Mouse (Mus musculus) E14TG2a.4 (cell line): ENCODE results near the gene Rps27.

Experiments used
- CTCF ChIP-seq: conservative IDR thresholded peaks from 2 replicates; pipeline ENCODE4 v1.5.1; 2014; ENCODE audit warnings: low read length
- NANOG ChIP-seq: IDR thresholded peaks from 2 replicates; pipeline ENCODE4 v1.6.1; 2014; ENCODE audit warnings: borderline replicate concordance, low read length, mixed read lengths
- POU5F1 ChIP-seq: IDR thresholded peaks from 2 replicates; pipeline ENCODE4 v1.6.1; 2014; ENCODE audit warnings: low read length, borderline replicate concordance

DNA sequence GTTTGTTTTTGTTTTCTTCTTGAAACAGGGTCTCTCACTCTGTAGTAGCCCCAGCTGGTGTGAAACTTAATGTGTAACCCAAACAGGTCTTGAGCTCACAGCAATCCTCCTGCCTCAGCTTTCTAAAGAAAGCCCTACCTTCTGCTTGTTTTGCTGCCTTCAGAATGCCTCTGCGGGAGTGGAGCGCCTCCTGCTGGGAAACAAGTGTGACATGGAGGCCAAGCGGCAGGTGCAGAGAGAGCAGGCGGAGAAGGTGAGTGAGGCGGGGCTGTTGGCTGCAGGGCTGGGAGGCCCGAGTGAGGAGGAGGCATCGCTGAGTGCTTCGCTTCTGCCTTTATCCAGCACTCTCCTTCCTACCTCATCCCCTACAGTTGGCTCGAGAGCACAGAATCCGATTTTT lies 10.9 kb upstream of the Rps27 start:
- TF ChIP-seq CTCF (peak; percentile 48), NANOG (no peak), POU5F1 (no peak)
